Mouse (Mus musculus): ENCODE results near the gene Epb41l3. TPM values are rescaled to one million over a fixed set of nuclear protein-coding genes. Genes with fewer than 3 reads are reported as not detected.

Gene Epb41l3
- polyA plus RNA-seq, 1 experiment from 2014 or later = 59.2 TPM

DNA sequence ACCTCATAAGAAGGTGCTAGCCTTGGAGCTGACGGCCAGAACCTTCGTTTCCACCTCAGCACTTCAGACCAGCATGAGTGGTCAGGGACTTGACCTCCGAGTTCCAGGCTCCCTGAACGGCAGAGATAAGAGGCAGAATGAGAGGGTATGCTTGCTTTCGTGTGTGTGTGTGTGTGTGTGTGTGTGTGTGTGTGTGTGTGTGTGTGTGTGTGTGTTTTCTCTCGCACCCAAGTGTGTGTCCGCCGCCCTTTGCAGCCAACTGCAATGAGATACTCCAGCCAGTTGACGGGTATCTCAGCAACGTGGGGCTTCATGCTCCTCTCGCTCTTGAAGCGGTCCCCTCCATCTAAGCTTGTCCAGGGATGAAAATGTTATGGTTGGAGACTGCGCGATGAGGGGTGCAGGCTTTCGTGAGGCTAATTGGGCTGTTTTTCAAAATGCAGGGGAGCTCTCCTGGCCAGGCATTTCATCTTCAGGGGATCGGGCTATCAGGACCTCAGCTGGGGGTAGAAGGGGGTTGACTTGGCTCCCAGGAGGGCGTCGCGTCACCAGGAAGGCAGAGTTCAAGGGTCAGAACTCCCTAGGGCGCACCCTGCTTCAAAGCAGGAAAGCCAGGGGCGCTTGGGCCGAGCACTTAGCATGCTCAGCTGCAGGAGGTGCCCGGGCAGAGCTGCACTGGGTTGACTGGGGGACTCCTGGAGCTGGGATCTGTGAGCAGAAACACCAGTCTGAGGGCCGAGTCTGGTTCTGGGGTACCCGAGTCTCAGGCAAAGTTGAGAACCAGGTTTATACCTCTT lies 1.5 kb downstream of the Epb41l3 start:
- Histone ChIP-seq H3K27me3 (ENCODE audit: insufficient read depth, poor library complexity, severe bottlenecking) (peaks cover 66% of the 10 kb centered on the region), H3K27ac (no peak overlapping the region), H3K4me1 (replicated peaks) (peaks cover 26% of the 10 kb centered on the region), H3K9me3 (no peaks in the 10 kb centered on the region), H3K36me3 (no peaks in the 10 kb centered on the region), H3K4me3 (peak overlapping the region; percentile 71)
- DNase-seq (ENCODE audit: low spot score) = peak; percentile 19
- WGBS = 2% methylated on average over 25 of the region's 25 CpGs

DNA sequence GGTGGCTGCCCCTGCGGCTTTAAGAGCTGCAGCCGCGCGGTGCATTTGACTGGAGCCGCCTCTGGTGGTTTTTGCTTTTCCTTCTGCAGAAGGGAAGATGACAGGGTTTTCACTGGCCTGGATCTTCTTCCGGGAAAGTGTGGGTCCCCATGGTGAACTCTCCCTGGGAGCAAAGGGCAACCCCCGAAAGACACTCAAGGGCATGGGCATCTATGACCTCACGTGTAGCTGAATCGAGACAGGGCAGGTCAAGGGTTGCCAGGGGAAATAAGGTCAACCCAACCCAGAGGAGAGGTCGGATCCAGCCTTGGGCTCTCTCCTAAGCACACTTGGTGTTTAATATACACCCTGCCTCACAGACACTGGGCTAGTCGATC lies 2.0 kb downstream of the Epb41l3 start:
- H3K36me3 ChIP-seq = no peaks in the 10 kb centered on the region
- peaks cover 26% of the 10 kb centered on the region for H3K4me1 ChIP-seq (replicated peaks)
- no peak for DNase-seq (ENCODE audit: low spot score)
- H3K9me3 ChIP-seq = no peaks in the 10 kb centered on the region
- H3K27me3 ChIP-seq (ENCODE audit: insufficient read depth, poor library complexity, severe bottlenecking) = peaks cover 66% of the 10 kb centered on the region
- 8% methylated on average over 11 of the region's 11 CpGs for WGBS
- H3K4me3 ChIP-seq = peak overlapping the region; percentile 71
- no peak overlapping the region for H3K27ac ChIP-seq

DNA sequence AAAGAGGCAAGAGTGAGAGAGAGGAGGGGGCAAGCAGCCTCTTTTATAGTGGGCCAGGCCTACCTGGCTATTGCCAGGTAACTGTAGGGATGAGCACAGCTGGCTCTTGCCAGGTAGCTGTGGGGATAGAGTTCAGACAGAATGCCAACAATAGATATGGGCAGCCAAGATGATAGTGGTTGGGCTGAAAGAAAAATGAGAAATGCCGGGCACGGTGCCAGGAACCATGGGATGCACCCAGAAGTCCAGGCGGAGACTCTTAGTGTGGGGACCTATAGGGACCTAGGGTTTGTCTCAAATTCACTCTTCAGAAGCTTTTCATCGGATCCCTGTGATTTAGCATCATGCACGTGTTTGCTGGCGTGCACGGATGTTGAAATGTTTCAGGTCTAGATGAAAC lies 6.8 kb downstream of the Epb41l3 start:
- no peak for DNase-seq (ENCODE audit: low spot score)
- no peak overlapping the region for H3K27ac ChIP-seq
- 94% methylated on average over 7 of the region's 7 CpGs for WGBS
- H3K36me3 ChIP-seq = no peaks in the 10 kb centered on the region
- H3K9me3 ChIP-seq = no peaks in the 10 kb centered on the region
- H3K27me3 ChIP-seq (ENCODE audit: insufficient read depth, poor library complexity, severe bottlenecking) = peaks cover 23% of the 10 kb centered on the region
- no peak overlapping the region for H3K4me3 ChIP-seq
- H3K4me1 ChIP-seq (replicated peaks) = peaks cover 5% of the 10 kb centered on the region

DNA sequence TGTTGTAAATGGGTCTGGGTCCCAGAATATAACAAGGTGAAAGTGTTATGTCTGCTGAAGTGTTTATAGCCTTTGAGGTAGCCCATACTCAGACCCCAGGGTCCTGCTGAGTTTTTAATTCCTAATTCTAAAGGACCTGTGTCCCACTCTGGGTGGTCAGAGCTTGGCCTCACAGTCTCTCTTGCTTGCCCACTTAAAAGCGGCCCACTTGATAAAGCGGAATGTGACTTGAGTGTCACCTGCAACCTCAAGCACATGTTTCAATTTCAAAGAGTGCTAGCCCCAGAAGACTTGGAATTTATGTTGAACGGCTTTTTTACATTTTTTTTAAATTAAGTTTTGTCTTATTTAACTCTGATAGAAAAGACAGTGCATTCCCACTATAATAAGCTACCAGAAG lies 16.1 kb downstream of the Epb41l3 start:
- H3K27me3 ChIP-seq (ENCODE audit: insufficient read depth, poor library complexity, severe bottlenecking) = no peaks in the 10 kb centered on the region
- no peak overlapping the region for H3K27ac ChIP-seq
- no peak for DNase-seq (ENCODE audit: low spot score)
- no peak overlapping the region for H3K4me3 ChIP-seq
- H3K36me3 ChIP-seq = no peaks in the 10 kb centered on the region
- H3K4me1 ChIP-seq (replicated peaks) = no peaks in the 10 kb centered on the region
- WGBS = 88% methylated on average over 3 of the region's 3 CpGs
- no peaks in the 10 kb centered on the region for H3K9me3 ChIP-seq

DNA sequence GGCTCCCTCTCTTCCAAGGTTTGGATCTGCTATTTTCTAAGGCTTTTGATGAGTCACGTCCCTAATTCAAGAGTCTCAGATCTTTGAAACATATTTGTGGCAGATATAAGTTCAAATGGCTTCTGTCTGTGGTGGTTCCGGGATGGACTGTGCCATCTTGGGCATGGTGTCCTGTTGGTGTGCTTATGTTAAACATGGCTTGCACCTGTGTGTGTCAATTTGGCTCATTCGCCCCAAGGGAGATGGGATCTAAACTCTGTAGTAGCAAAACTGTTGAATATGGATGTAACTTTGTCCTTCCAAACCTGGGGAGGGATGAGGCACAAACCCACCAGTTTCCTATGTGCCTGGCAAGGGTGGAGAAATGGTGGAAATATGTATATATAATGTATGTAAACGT lies 21.6 kb downstream of the Epb41l3 start:
- no peaks in the 10 kb centered on the region for H3K4me1 ChIP-seq (replicated peaks)
- no peaks in the 10 kb centered on the region for H3K9me3 ChIP-seq
- no peak overlapping the region for H3K27ac ChIP-seq
- H3K4me3 ChIP-seq = no peak overlapping the region
- no peaks in the 10 kb centered on the region for H3K36me3 ChIP-seq
- H3K27me3 ChIP-seq (ENCODE audit: insufficient read depth, poor library complexity, severe bottlenecking) = no peaks in the 10 kb centered on the region
- no peak for DNase-seq (ENCODE audit: low spot score)
- WGBS = 91% methylated on average over 4 of the region's 4 CpGs

DNA sequence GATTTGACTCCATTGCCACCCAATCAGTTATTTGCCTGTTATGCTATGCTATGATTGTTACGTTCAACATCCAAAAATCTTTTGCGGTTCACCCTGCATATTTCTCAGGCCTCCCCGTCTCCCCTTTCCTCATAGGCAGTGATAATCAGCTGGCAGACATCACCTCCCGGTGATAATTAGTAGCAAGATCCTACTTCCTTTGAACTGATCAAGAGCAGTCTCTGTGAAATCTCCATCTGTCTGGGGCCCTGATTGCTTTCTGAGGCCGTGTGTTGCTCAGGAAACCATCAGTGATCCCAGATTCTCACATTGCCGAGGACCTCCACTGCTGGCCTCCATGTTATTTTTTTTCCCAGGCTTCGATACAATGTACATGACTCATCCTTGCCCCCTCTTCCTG lies 22.5 kb downstream of the Epb41l3 start:
- Histone ChIP-seq H3K27ac (no peak overlapping the region), H3K4me1 (replicated peaks) (no peaks in the 10 kb centered on the region), H3K9me3 (no peaks in the 10 kb centered on the region), H3K27me3 (ENCODE audit: insufficient read depth, poor library complexity, severe bottlenecking) (no peaks in the 10 kb centered on the region), H3K36me3 (no peaks in the 10 kb centered on the region), H3K4me3 (no peak overlapping the region)
- 77% methylated on average over 7 of the region's 7 CpGs for WGBS
- DNase-seq (ENCODE audit: low spot score) = no peak

DNA sequence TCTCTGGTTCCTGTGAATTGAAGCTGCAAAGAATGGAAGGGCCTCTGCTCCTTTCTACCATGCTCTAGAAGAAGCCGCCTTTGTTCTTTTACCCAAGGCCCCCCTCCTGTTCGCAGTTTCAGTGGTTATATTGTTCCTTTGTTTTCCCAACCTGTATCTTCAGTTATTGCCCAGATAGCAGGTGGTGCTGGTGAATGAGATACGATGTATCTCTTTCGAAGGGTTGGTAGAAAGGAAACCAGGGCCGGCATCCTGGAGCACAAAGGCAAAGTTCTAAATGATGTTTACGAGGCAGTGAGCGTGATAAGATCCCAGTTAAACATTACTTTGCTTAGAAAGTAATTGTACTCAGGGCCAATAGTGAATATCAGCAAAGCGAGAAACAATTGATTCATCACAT lies 27.8 kb downstream of the Epb41l3 start:
- H3K36me3 ChIP-seq = no peaks in the 10 kb centered on the region
- no peaks in the 10 kb centered on the region for H3K9me3 ChIP-seq
- 66% methylated on average over 8 of the region's 8 CpGs for WGBS
- no peak for DNase-seq (ENCODE audit: low spot score)
- no peak overlapping the region for H3K4me3 ChIP-seq
- no peak overlapping the region for H3K27ac ChIP-seq
- 0 out of 2 replicates have a peak, but pooled peaks cover 3% of the 10 kb centered on the region for H3K4me1 ChIP-seq (replicated peaks)
- no peaks in the 10 kb centered on the region for H3K27me3 ChIP-seq (ENCODE audit: insufficient read depth, poor library complexity, severe bottlenecking)

DNA sequence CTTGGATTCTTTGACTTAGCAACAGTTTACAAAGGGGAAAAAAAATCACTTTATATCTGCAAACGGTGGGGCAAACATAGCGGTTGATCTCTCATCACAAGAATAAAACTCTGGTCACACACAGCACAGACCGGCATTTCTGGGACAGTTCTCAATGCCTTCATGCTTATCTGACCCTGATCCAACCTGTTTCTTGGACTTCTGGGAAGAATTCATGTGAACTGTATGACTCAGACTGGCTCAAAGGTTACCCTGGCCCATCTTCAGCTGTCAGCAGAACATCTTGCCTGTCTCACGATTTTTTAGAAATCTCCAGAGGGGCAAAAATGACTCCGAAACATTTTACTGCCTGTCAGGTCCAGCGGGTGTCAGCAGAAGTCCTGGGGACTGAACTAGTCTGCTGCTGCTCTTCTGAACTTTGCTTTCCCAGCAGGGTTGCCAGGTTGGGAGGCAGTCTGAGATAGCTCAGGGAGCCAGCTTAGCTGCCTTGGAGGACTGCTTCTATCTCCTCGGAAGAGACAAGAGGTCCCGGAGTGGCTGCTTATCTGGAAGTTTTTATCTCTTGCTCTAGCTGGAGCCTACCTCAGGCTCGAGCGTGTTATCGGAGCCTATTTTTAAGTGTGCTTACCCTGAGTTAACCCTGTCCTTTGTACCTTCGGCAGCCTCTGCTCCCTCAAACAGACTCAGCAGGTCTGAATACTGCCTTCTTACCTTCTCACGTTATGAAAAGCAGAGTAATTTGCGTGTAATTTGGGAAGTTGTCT lies 29.7 kb downstream of the Epb41l3 start:
- Histone ChIP-seq H3K27me3 (ENCODE audit: insufficient read depth, poor library complexity, severe bottlenecking) (no peaks in the 10 kb centered on the region), H3K4me1 (replicated peaks) (0 out of 2 replicates have a peak, but pooled peaks cover 3% of the 10 kb centered on the region), H3K4me3 (no peak overlapping the region), H3K36me3 (no peaks in the 10 kb centered on the region), H3K27ac (no peak overlapping the region), H3K9me3 (no peaks in the 10 kb centered on the region)
- WGBS = 68% methylated on average over 14 of the region's 14 CpGs
- no peak for DNase-seq (ENCODE audit: low spot score)

DNA sequence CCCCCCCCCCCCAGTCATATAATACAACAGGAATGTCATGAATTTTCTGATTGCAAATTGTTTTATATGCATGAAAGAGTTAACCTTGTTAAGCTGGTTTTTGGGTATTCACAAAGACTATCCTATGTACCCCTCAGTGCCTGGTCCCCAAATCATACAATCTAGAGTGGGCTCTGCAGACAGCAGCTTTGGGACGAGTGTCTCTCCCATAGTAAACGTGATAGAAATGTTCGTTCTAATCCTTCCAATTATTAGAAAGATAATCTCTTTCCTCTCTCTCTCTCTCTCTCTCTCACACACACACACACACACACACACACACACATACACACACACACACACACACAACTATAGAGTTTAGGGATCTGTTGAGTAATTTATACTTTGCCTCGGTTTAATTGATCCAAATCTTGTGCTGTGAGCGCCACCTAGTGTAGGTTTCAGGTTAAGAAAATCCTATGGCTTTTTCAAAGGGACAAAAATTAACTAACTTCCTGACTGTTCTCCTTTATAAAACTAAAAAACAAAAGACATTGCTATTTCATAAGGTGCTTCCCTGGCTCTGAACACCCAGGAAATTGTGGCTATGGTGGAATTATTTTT lies 30.4 kb downstream of the Epb41l3 start:
- WGBS = 36% methylated on average over 5 of the region's 5 CpGs
- no peaks in the 10 kb centered on the region for H3K9me3 ChIP-seq
- no peaks in the 10 kb centered on the region for H3K27me3 ChIP-seq (ENCODE audit: insufficient read depth, poor library complexity, severe bottlenecking)
- 0 out of 2 replicates have a peak, but pooled peaks cover 3% of the 10 kb centered on the region for H3K4me1 ChIP-seq (replicated peaks)
- peak; percentile 28 for DNase-seq (ENCODE audit: low spot score)
- no peak overlapping the region for H3K27ac ChIP-seq
- H3K4me3 ChIP-seq = no peak overlapping the region
- no peaks in the 10 kb centered on the region for H3K36me3 ChIP-seq

DNA sequence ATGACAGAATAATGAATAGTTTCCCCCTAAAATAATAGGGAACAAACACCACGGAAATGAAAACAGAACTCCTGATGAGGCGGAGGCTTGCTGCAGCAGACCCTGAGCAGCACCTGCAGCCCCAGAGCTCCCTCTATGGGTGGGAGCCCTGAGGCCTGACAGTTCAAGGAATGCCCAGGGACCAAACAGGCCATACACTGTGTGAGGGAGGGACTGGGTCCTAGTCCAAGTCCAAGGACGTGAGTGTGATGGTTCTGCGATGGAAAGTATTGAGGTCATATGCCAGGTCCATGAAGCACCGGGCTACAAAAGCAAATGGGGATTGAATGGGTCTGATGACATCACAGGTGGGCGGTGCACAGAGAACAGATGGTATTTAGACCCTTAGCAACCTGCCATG lies 33.7 kb downstream of the Epb41l3 start:
- H3K36me3 ChIP-seq = no peaks in the 10 kb centered on the region
- WGBS = 61% methylated on average over 6 of the region's 6 CpGs
- no peaks in the 10 kb centered on the region for H3K27me3 ChIP-seq (ENCODE audit: insufficient read depth, poor library complexity, severe bottlenecking)
- H3K4me3 ChIP-seq = no peak overlapping the region
- DNase-seq (ENCODE audit: low spot score) = no peak
- no peaks in the 10 kb centered on the region for H3K4me1 ChIP-seq (replicated peaks)
- no peak overlapping the region for H3K27ac ChIP-seq
- no peaks in the 10 kb centered on the region for H3K9me3 ChIP-seq

DNA sequence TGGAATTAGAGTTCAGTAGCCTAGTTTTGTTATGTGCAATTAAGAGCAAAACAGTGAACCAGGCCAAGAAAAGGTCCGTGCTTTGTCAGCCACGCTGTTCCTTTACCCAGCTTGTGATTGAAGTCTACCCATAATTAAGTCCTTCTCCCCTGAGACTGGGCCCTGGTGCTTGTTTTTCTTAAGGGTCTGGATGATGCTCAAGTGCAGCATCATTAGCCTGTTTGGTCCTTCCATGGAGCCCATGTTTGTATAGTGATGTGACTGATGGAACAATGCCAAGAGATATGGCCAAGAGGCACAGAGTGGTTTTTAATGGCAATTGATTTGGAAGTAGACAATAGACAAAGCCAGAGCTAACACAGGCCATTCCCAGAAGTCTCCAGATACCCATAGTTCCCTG lies 36.7 kb downstream of the Epb41l3 start:
- H3K27me3 ChIP-seq (ENCODE audit: insufficient read depth, poor library complexity, severe bottlenecking) = no peaks in the 10 kb centered on the region
- no peak overlapping the region for H3K4me3 ChIP-seq
- H3K27ac ChIP-seq = no peak overlapping the region
- DNase-seq (ENCODE audit: low spot score) = no peak
- no peaks in the 10 kb centered on the region for H3K9me3 ChIP-seq
- 73% methylated on average over 2 of the region's 2 CpGs for WGBS
- H3K4me1 ChIP-seq (replicated peaks) = no peaks in the 10 kb centered on the region
- no peaks in the 10 kb centered on the region for H3K36me3 ChIP-seq

DNA sequence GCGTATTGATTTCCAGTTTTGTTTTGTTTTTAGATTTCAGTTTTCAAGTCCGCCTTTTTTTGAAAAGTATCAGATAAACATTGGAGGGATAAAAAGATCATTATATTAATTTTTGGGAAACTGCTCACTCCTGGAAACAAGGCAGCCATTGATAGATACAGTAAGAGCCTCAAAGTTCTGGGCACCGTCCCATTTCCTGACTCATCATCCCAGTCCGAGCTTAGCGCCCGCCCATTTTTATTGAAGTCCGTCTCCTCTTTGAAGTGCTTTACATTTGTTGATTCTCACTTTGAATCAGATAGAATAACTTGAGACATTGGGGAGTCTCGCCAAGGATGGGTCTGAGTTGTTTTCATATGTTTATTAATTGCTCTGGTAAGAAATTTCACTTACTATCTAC lies 43.7 kb downstream of the Epb41l3 start:
- no peaks in the 10 kb centered on the region for H3K9me3 ChIP-seq
- no peak overlapping the region for H3K27ac ChIP-seq
- H3K36me3 ChIP-seq = no peaks in the 10 kb centered on the region
- DNase-seq (ENCODE audit: low spot score) = no peak
- peaks cover 23% of the 10 kb centered on the region for H3K4me1 ChIP-seq (replicated peaks)
- H3K27me3 ChIP-seq (ENCODE audit: insufficient read depth, poor library complexity, severe bottlenecking) = peaks cover 25% of the 10 kb centered on the region
- 88% methylated on average over 8 of the region's 8 CpGs for WGBS
- no peak overlapping the region for H3K4me3 ChIP-seq

Measured in hindbrain, embryonic 10.5 days (tissue).